Mouse (Mus musculus): Measurements from ENCODE around the gene Ptpn12.
A peak's percentile ranks its signal among the peaks of the same experiment; 100 is the strongest.

Gene Ptpn12

DNA sequence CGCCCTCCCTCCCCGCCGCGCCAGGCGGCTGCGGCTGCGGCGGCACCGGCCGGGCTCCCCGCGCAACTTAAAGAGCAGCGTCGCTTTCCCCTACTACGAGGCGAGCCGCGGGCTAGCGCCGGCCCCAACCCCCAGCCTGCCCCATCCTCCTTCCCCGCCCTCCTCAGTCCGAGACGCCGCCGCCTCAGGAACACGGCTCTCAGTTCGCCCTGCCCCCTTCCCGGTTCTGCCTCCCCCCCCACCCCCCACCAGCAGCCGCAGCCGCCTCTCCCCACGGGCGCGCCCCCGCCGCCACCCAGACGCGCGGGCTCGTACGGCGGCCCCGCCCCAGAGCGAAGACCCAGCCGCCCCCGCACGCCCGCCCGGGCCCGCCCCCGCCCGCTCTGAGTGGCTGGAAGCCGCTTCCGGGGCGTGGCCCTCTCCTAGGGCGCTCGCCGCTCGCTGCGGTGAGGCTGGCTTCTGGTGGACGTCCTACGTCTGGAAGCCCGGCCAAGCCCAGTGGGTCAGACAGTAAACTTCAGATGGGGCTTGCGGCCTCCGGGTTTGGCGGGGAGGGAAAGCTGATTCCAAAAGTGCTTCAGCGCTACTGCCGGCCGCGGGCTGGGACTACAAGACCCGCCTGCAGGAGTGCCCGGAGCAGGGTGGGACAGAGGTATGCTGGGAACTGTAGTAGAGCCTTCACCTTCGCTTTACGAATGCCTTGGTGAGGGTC, at the start of gene Ptpn12:
Gene Ptpn12 (minus strand): TSS at position 92 of the 712 bp plus-strand sequence.
- DNase-seq = peak; percentile 94 to 96

DNA sequence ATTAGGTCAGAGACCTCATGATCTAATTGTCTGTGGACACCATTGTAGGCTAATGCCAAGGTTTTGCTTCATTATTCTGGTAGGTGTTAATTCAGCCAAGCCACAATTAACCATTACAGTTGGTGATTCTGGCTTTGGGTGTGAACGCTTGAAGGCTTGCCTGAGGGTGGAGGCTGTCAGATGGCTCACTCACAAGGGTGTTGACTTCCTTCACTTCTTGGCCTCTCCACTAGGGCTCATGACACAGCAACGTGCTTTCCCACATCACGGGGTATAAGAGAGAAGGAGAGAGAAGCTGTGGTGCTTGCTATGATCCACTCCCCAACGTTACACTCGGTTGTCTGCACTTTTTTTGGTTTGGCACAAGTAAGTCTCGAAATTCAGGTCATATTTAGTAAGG, 35.5 kb upstream of the Ptpn12 start:
- no peak for DNase-seq

- DNase-seq = no peak
Observed at GRCm38 (mm10) chr5:21057217-21057616, 1.5 kb upstream of the Ptpn12 start.

DNA sequence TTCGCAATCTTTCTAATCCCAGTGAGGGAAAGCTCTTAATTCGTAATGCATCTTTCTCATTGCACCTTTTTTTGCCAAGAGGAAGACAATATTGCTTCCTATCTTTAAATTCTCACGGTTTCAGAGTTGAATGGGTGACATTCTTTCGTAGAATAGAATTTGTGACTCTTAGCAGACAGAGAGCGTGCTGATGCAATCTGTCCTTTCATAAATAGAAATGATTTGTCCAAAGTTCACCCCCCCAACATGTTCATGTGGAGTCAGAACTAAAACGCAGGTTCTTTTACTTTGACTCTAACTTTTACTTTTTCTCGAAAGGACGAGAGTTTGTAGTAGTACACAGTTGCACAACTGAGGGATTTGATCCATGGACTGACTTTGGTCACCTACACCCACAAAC, 884 bp upstream of the Ptpn12 start:
- no peak for DNase-seq

- no peak for DNase-seq
Observed at GRCm38 (mm10) chr5:21055071-21055819, 466 bp downstream of the Ptpn12 start.

DNA sequence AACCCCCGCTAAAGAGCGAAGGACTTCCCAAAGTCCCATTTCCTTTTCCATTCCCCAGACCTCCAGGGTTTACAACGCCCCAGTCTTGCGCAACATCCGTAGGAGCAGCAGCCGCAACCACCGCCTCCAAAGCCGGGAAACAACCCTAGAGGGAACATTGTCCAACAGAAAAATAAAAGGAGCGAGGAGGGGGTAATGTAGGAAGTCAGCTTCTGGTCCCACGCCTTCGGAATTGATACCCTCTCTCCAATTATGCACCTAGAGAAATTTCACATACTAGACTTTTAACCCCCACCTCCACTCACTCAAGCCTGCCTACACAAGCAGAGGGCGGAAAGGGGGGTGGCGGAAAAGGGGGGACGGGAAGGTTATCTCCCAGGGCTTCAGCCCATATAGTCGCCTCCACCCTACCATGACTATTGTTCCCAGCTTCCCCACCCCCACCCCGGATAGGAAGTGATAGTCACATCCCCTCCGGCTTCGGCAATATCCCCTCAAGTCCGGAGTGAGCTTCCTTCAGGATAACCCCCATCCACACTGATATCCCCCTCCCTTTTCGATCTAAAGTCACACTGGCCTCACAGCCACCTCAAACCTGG, 1.1 kb downstream of the Ptpn12 start:
- peak in 1 of 2 experiments; percentile 8 for DNase-seq

GRCm38 (mm10) chr5:21053571-21054307, 2.0 kb downstream of the Ptpn12 start:
- DNase-seq = no peak

DNA sequence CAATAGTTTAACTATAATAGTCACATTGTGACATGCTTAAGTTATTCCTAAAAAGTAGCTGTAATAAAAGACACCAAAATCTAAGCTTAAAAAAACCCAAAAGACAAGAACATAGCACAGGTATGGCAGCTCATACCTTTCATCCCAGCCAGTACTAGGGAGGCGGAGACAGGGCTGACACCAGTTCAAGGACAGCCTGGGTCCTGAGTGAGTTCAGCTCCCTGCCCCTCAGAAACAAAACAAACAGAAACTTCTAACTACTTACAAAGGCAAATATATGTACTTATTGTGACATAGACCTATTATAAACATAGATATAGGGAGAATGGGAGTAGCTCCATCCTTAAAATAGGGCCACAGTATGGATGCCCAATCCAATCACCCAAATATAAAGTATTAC, 3.2 kb downstream of the Ptpn12 start:
- no peak for DNase-seq

GRCm38 (mm10) chr5:21050770-21051122, 5.0 kb downstream of the Ptpn12 start:
- DNase-seq = no peak

- DNase-seq = no peak
Observed at GRCm38 (mm10) chr5:21050061-21050769, 5.5 kb downstream of the Ptpn12 start.

DNA sequence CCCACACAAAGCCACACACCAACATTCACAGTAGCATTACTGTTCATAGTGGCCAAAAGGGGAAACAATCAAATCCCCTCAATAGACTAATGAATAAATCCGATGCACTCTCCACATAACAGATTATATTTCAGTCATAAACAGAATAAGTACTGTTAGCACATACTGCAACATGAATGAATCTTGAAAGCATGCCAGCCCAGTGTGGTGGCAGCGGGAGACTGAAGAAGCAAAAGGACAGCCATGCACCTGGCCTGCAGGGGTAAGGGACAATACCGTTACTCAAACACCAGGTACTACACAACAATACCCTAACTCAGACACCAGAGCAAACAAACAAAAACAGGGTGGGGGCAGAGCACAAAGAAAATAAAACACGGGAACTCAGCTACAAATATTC, 6.7 kb downstream of the Ptpn12 start:
- no peak for DNase-seq

DNA sequence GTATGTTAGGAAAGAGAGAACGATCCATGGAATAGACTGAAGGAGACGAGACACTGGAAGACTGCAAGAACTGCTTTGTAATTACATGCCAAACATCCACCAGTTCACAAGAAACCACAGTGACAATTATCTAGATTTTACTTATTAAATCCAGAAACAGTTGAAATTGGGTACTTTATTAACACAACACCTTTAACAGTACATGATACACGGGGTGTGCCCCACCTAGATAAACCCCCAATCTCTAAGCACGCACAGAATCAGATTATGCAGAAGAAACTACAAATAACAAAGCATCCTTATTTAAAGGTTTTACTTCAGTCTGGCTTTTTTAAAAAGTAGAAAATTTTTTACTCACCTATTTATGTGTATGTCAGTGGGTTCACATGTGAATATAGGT, 8.6 kb downstream of the Ptpn12 start:
- DNase-seq = no peak

- peak in 1 of 2 experiments; percentile 32 for DNase-seq
Observed at GRCm38 (mm10) chr5:21046150-21047048, 9.3 kb downstream of the Ptpn12 start.

DNA sequence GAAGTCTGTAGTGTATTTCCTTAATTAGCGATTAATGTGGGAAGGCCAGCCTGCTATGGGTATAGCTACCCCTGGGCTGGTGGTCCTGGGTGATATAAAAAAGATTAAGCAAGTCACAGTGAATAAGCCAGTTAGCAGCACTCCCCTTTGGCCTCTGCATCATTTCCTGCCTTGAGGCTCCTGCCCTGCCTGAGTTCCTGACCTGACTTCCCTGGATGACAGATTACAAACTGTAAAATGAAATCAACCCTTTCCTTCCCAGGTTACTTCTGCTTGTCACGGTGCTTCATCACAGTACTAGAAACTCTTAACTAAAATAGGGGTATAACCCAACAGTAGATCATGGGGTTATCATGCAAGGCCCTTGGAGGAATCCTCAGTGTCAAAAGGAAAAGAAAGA, 10.2 kb downstream of the Ptpn12 start:
- no peak for DNase-seq

DNA sequence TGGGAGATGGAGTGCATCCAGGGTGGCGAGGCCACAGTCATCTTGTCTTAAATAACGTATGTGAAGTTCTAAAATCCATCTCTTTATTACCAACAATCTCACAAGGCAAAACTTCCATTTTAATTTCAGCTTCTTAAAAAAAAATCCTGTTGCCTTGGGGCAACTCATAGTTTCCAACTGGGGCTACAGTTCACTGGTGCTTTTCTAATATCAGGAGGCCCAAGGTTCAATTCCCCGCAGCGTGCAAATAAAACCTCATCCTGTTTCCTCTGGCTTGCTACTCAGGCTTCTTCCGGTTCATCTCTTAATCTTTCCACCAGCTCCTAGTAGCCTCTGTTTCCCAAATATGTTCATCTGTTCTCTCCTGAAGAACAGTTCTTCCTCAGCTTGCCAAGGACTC, 17.6 kb downstream of the Ptpn12 start:
- no peak for DNase-seq

GRCm38 (mm10) chr5:21035689-21036480, 19.8 kb downstream of the Ptpn12 start:
- no peak for DNase-seq

- no peak for DNase-seq
Observed at GRCm38 (mm10) chr5:21034388-21034966, 21.2 kb downstream of the Ptpn12 start.

DNA sequence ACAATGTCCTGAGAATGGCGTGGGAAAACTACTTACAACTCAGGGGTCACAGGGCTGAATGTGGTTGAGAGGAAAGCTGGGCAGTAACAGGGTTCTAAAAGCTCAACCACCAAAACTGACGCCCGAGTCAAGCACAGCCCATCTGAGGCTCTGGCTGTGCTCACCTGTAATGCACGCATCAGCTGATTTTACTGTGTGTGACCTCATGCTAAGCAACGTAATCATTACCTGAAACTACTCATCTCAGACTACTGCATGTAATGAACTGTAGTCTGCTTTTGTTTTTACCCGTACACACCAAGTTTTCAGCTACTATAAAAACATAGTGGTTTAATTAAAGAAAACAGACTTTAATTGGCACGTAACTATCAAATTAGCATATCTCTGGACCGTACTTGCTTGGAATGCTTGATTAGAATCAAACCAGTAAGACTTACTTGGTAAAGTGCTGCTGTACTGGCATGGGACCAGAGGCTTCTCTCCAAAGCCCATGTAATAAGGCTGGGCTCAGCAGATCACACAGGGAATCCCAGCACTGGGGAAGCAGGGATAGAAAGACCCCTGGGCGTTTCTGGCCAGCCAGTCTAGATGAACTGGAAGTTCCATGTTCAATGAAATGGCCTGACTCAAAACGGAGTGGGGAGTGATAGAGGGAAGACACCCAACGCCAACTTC, 22.2 kb downstream of the Ptpn12 start:
- no peak for DNase-seq

- no peak for DNase-seq
Observed at GRCm38 (mm10) chr5:21032626-21033025, 23.1 kb downstream of the Ptpn12 start.

DNA sequence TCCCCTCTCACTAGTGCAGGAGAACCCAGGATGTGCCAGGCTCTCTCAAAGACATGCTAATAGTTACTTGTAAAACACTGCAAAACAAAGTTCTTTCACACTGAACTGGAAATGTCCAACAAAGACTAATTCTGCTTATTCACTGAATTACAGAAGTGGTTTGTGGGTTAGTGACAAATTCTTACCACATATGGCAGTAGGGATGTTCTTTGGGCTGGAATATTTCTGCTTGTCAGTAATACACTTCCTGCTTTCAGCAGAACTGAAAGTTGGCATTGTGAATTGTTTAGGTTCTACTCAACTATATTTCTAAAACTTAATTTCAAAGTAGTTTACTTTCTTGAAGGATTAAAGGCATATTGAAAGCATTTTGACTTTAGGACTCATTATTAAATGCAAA, 25.5 kb downstream of the Ptpn12 start:
- peak in 1 of 2 experiments; percentile 9 for DNase-seq
